Mouse (Mus musculus) MEL (cell line): ENCODE measurements at regions not wholly inside any gene's neighbourhood (a gene's known extent, or its start where the extent isn't known, plus 50 kb on each side); places are given as distances from the start of the nearest gene placed in this dataset.

Experiments used
- DNase-seq: peaks from one replicate; pipeline ENCODE4 v3.0.0; 2011; ENCODE audit warnings: low read depth, low spot score
- H3K27ac ChIP-seq: 2 replicates; pipeline ENCODE4 v1.5.1; 2012; ENCODE audit warnings: low read depth, mild to moderate bottlenecking, control low read depth, low read length, moderate library complexity; ENCODE audit not compliant: control insufficient read depth
- H3K27me3 ChIP-seq, 2 experiments: fragments of 150-350 bp in 1 of 2; sonication (generic) in 1 of 2; 2 replicates each; pipeline ENCODE4 v1.6.1; 2012; ENCODE audit warnings: low read length in 2 of 2, mild to moderate bottlenecking in 2 of 2, improper control_type of control experiment in 1 of 2, moderate library complexity in 1 of 2; ENCODE audit not compliant: insufficient read depth in 2 of 2, control insufficient read depth in 1 of 2
- H3K36me3 ChIP-seq, 2 experiments: 2 replicates each; pipeline ENCODE4 v1.6.1; 2012 to 2014; ENCODE audit warnings: low read length in 2 of 2, improper control_type of control experiment in 1 of 2, inconsistent platforms in 1 of 2, mild to moderate bottlenecking in 1 of 2; ENCODE audit not compliant: insufficient read depth in 2 of 2, control insufficient read depth in 1 of 2
- H3K4me1 ChIP-seq, 2 experiments: fragments of 150-350 bp in 1 of 2; sonication (generic) in 1 of 2; 2 replicates each; pipeline ENCODE4 v1.6.1; 2012; ENCODE audit warnings: low read length in 2 of 2, improper control_type of control experiment in 1 of 2, mild to moderate bottlenecking in 1 of 2; ENCODE audit not compliant: insufficient read depth in 2 of 2, control insufficient read depth in 1 of 2
- H3K4me3 ChIP-seq, 2 experiments: fragments of 150-350 bp in 1 of 2; sonication (generic) in 1 of 2; 2 replicates each; pipeline ENCODE4 v1.5.1; 2012; ENCODE audit warnings: low read depth in 2 of 2, low read length in 2 of 2, mild to moderate bottlenecking in 2 of 2, moderate library complexity in 2 of 2, control low read depth in 1 of 2, improper control_type of control experiment in 1 of 2; ENCODE audit not compliant: control insufficient read depth in 1 of 2, insufficient read depth in 1 of 2
- H3K79me2 ChIP-seq: 2 replicates; pipeline ENCODE4 v1.6.1; 2012; ENCODE audit warnings: mild to moderate bottlenecking, low read length, moderate library complexity; ENCODE audit not compliant: control insufficient read depth, poor library complexity, insufficient read depth
- H3K9ac ChIP-seq: 2 replicates; pipeline ENCODE4 v1.6.1; 2012; ENCODE audit warnings: low read depth, mild to moderate bottlenecking, control low read depth, low read length, moderate library complexity; ENCODE audit not compliant: control insufficient read depth, poor library complexity, severe bottlenecking
- H3K9me3 ChIP-seq: fragments of 150-350 bp; sonication (generic); replicated peaks from 2 replicates; pipeline ENCODE4 v1.6.1; 2012; ENCODE audit warnings: mild to moderate bottlenecking, low read length, improper control_type of control experiment, moderate library complexity; ENCODE audit not compliant: insufficient read depth
- BHLHE40 ChIP-seq: IDR thresholded peaks from 2 replicates; pipeline ENCODE4 v1.6.1; 2012; ENCODE audit warnings: low read depth, mild to moderate bottlenecking, inconsistent platforms, low read length, improper control_type of control experiment, borderline replicate concordance
- CHD2 ChIP-seq: IDR thresholded peaks from 2 replicates; pipeline ENCODE4 v1.6.1; 2011; ENCODE audit warnings: low read length, improper control_type of control experiment
- E2F4 ChIP-seq: IDR thresholded peaks from 2 replicates; pipeline ENCODE4 v1.6.1; 2011; ENCODE audit warnings: low read depth, low read length, improper control_type of control experiment, borderline replicate concordance
- ETS1 ChIP-seq: IDR thresholded peaks from 2 replicates; pipeline ENCODE4 v1.6.1; 2012; ENCODE audit warnings: low read depth, mild to moderate bottlenecking, inconsistent platforms, low read length, improper control_type of control experiment, moderate library complexity
- GABPA ChIP-seq: IDR thresholded peaks from 2 replicates; pipeline ENCODE4 v1.6.1; 2012; ENCODE audit warnings: low read depth, mild to moderate bottlenecking, inconsistent platforms, low read length, improper control_type of control experiment, moderate library complexity
- JUND ChIP-seq: IDR thresholded peaks from 2 replicates; pipeline ENCODE4 v1.6.1; 2011; ENCODE audit warnings: low read depth, mild to moderate bottlenecking, improper control_type of control experiment, low read length
- MAFK ChIP-seq: IDR thresholded peaks from 2 replicates; pipeline ENCODE4 v1.6.1; 2011; ENCODE audit warnings: low read depth, mild to moderate bottlenecking, low read length, improper control_type of control experiment, borderline replicate concordance
- MAX ChIP-seq: IDR thresholded peaks from 2 replicates; pipeline ENCODE4 v1.6.1; 2011; ENCODE audit warnings: low read length, improper control_type of control experiment
- MAZ ChIP-seq: IDR thresholded peaks from 2 replicates; pipeline ENCODE4 v1.6.1; 2012; ENCODE audit warnings: low read depth, mild to moderate bottlenecking, inconsistent platforms, low read length, improper control_type of control experiment
- MXI1 ChIP-seq: IDR thresholded peaks from 2 replicates; pipeline ENCODE4 v1.6.1; 2011; ENCODE audit warnings: mild to moderate bottlenecking, low read depth, low read length, improper control_type of control experiment
- MYB ChIP-seq: IDR thresholded peaks from 2 replicates; pipeline ENCODE4 v1.6.1; 2011; ENCODE audit warnings: mild to moderate bottlenecking, low read depth, low read length, improper control_type of control experiment
- NRF1 ChIP-seq: IDR thresholded peaks from 2 replicates; pipeline ENCODE4 v1.6.1; 2014; ENCODE audit warnings: low read depth, mild to moderate bottlenecking, inconsistent platforms, low read length, improper control_type of control experiment, moderate library complexity; ENCODE audit not compliant: poor library complexity, insufficient read depth, severe bottlenecking
- POLR2AphosphoS5 ChIP-seq: IDR thresholded peaks from 2 replicates; pipeline ENCODE4 v1.6.1; 2012; ENCODE audit warnings: low read depth, borderline replicate concordance, mild to moderate bottlenecking, inconsistent platforms, low read length, moderate library complexity, mixed read lengths
- SIN3A ChIP-seq: IDR thresholded peaks from 2 replicates; pipeline ENCODE4 v1.6.1; 2012; ENCODE audit warnings: low read length, improper control_type of control experiment, inconsistent platforms
- SMC3 ChIP-seq: IDR thresholded peaks from 2 replicates; pipeline ENCODE4 v1.6.1; 2011; ENCODE audit warnings: low read depth, low read length, improper control_type of control experiment
- TAL1 ChIP-seq: IDR thresholded peaks from 2 replicates; pipeline ENCODE4 v1.6.1; 2012; ENCODE audit warnings: mild to moderate bottlenecking, inconsistent platforms, low read length, moderate library complexity, mixed read lengths
- TBP ChIP-seq: IDR thresholded peaks from 2 replicates; pipeline ENCODE4 v1.8.0; 2011; ENCODE audit warnings: low read depth, low read length, improper control_type of control experiment
- USF1 ChIP-seq: IDR thresholded peaks from 2 replicates; pipeline ENCODE4 v1.6.1; 2014; ENCODE audit warnings: low read depth, mild to moderate bottlenecking, inconsistent platforms, low read length, improper control_type of control experiment, moderate library complexity
- USF2 ChIP-seq, 2 experiments: IDR thresholded peaks; 2 replicates each; pipeline ENCODE4 v1.6.1; 2011 to 2012; ENCODE audit warnings: improper control_type of control experiment in 2 of 2, low read length in 2 of 2, borderline replicate concordance in 1 of 2, inconsistent platforms in 1 of 2, low read depth in 1 of 2, mild to moderate bottlenecking in 1 of 2; ENCODE audit not compliant: insufficient read depth in 1 of 2
- ZC3H11A ChIP-seq: IDR thresholded peaks from 2 replicates; pipeline ENCODE4 v1.6.1; 2012; ENCODE audit warnings: low read depth, mild to moderate bottlenecking, inconsistent platforms, low read length, improper control_type of control experiment
- ZMIZ1 ChIP-seq: IDR thresholded peaks from 2 replicates; pipeline ENCODE4 v1.6.1; 2012; ENCODE audit warnings: low read depth, mild to moderate bottlenecking, inconsistent platforms, low read length, improper control_type of control experiment, moderate library complexity
- ZNF384 ChIP-seq: IDR thresholded peaks from 2 replicates; pipeline ENCODE4 v1.6.1; 2012; ENCODE audit warnings: low read depth, mild to moderate bottlenecking, inconsistent platforms, low read length, improper control_type of control experiment

DNA sequence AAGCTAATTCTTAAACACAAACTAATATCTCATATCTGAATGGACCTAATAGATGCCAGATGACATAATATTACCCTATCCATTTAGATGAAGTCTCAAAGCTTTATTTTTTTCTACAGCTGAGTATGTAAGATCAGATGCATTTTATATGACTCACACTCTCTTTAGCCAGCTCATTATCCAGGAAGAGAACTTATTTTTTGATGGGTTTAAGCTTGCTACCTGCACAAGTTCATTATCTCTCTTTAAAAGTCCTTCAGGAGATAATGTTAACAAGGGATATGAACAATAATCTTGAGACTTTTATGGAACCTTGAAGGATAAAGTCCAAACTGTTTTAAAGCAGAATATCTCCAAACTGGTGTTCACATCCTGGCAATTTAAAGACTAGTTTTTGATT, 468.0 kb downstream of the Ebf1 start:
- Histone ChIP-seq H3K27ac (no peak overlapping the region), H3K27me3 (no peaks in the 10 kb centered on the region), H3K36me3 (no peaks in the 10 kb centered on the region), H3K4me3 (no peak overlapping the region), H3K4me1 (no peaks in the 10 kb centered on the region), H3K9me3 (no peaks in the 10 kb centered on the region), H3K79me2 (no peaks in the 10 kb centered on the region), H3K9ac (no peak overlapping the region)
- TF ChIP-seq ZNF384 (no peak), GABPA (no peak), CHD2 (no peak), ZC3H11A (no peak), MAX (no peak), USF1 (no peak)
- DNase-seq, result no peak

DNA sequence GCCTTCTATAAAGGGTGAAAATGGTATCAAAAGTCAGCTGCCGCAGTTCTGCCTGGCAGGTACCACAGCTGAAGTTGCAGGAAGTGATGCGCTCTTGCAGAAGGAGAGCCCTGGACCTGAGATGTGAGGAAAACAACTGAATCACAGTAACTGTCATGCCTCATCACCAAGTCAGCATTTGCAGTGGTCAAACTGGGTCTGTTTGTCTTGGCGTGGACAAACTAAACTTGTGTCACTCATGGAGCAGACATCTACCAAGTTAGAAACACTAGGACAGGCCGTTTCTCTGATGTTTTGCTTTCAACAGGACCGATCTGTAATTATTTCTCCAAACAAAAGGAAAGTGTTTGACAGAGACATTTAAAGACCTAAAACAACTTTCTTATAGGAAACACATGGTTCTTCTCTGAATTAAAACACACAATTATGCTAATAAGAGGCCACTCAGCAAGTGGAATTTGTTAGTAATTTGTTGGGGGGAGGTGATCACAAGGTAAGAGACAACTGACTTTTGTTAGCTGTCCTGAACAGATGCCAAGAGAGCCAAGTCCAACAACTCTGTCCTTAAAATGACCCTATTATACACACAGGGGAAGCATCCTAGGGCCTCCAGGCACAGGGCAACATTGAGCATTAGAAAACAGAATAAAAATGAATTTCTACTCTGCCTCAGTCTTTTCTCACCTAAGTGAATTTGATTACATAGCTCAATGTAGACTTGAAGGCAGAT, 470.2 kb downstream of the Ebf1 start:
- Histone ChIP-seq H3K27me3 (no peaks in the 10 kb centered on the region), H3K4me1 (no peaks in the 10 kb centered on the region), H3K27ac (no peak overlapping the region), H3K79me2 (no peaks in the 10 kb centered on the region), H3K4me3 (no peak overlapping the region), H3K36me3 (no peaks in the 10 kb centered on the region), H3K9me3 (no peaks in the 10 kb centered on the region), H3K9ac (no peak overlapping the region)
- TF ChIP-seq TAL1, result no peak
- no peak for TF ChIP-seq BHLHE40
- TF ChIP-seq MYB, result no peak
- no peak for TF ChIP-seq E2F4
- TF ChIP-seq USF2 (IDR thresholded peaks at IDR 0.05; ENCODE audit: borderline replicate concordance in 1 of 2, insufficient read depth in 1 of 2, low read depth in 1 of 2, low read length in 2 of 2), result no peak
- no peak for TF ChIP-seq JUND
- TF ChIP-seq MAFK, result no peak
- no peak for TF ChIP-seq MXI1
- TF ChIP-seq POLR2AphosphoS5, result no peak
- DNase-seq, result no peak

DNA sequence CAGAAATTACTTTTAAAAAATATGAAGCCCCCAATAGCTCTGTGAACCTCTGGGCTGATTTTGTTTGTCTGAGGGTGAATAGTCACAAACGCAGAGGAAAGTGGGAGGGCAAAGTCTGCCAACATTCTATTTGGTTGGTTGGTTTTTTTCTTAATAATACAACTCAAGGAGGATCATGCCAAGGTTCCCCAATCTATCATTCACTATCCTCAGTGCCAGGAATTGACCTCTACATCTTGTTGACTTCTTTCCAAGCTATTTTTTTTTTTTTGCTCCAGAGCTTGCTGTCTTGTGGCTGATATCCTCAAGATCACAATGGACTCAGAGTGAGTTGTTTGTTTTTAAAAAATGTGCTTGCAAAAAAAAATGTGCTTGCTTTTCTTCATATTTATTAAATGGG, 471.2 kb downstream of the Ebf1 start:
- no peaks in the 10 kb centered on the region for H3K36me3 ChIP-seq
- H3K79me2 ChIP-seq, result no peaks in the 10 kb centered on the region
- H3K9me3 ChIP-seq, result no peaks in the 10 kb centered on the region
- DNase-seq, result no peak
- no peaks in the 10 kb centered on the region for H3K27me3 ChIP-seq
- H3K9ac ChIP-seq, result no peak overlapping the region
- no peak overlapping the region for H3K27ac ChIP-seq
- TF ChIP-seq ETS1, result no peak
- TF ChIP-seq POLR2AphosphoS5, result no peak
- no peak for TF ChIP-seq ZMIZ1
- TF ChIP-seq SMC3, result no peak
- no peak for TF ChIP-seq ZNF384
- TF ChIP-seq SIN3A, result no peak
- TF ChIP-seq BHLHE40, result no peak
- TF ChIP-seq MAZ, result no peak
- TF ChIP-seq TBP, result no peak
- TF ChIP-seq NRF1, result no peak
- no peaks in the 10 kb centered on the region for H3K4me1 ChIP-seq
- H3K4me3 ChIP-seq, result no peak overlapping the region
